Mouse (Mus musculus): ENCODE results near the gene Cenpv. TPM values are rescaled to one million over a fixed set of nuclear protein-coding genes. Genes with fewer than 3 reads are reported as not detected.

Gene Cenpv
- total and polyA plus RNA-seq, 3 experiments: 24.4 to 107 (median 33.6) TPM

DNA sequence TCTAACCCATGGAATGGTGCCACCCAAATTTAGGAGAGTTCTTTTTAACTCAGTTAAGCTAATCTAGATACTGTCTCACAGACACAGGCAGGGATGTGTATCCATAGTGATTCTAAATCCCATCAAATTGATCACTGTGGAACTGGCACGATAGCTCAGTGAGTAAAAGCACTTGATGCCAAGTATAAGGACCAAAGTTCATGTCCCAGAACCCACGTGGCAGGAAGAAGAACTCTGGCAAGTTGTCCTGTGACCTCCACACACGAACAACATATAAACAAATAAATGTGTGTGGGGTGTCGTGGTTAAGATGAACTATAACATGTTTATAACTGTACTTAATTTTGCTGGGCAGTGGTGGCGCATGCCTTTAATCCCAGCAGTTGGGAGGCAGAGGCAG is 59.5 kb downstream of the Cenpv start:
- no peak overlapping the region for H3K4me2 ChIP-seq (ENCODE audit: insufficient read depth, low read depth, poor library complexity, severe bottlenecking)
- TF ChIP-seq CHD1 (IDR thresholded peaks at IDR 0.05; ENCODE audit: low read depth, low read length) (no peak), CTCF (conservative IDR thresholded peaks at IDR 0.05 in 1 of 2, IDR thresholded peaks at IDR 0.05 in 1 of 2; ENCODE audit: low read depth in 2 of 2, low read length in 2 of 2) (no peak), NELFE (IDR thresholded peaks at IDR 0.05; ENCODE audit: low read depth, low read length) (no peak), MAX (IDR thresholded peaks at IDR 0.05; ENCODE audit: low read length) (no peak), PAX5 (IDR thresholded peaks at IDR 0.05; ENCODE audit: low read length) (no peak), CHD2 (IDR thresholded peaks at IDR 0.05; ENCODE audit: low read length) (no peak)
- peaks cover 0 to 7% of the 10 kb centered on the region in 2 experiments for H3K36me3 ChIP-seq (replicated peaks in 1 of 2; ENCODE audit: control insufficient read depth in 1 of 2, insufficient read depth in 1 of 2, low read length in 1 of 2)
- no peak overlapping the region for H3K4me3 ChIP-seq (replicated peaks in 1 of 3; ENCODE audit: low read depth in 2 of 3, low read length in 2 of 3, poor library complexity in 1 of 3)
- no peak overlapping the region for H3K27ac ChIP-seq (ENCODE audit: insufficient read depth, low read depth)
- dilution Hi-C loops (cut with MboI; ENCODE audit: extremely low pct_ligation_motif_present, extremely low pct_unique_long_range_greater_than_20kb, low sequenced_read_pairs) (no loop called here), in situ Hi-C loops (cut with MboI; ENCODE audit: low pct_ligation_motif_present, low pct_unique_long_range_greater_than_20kb, low sequenced_read_pairs) (no loop called here)
- H3K9ac ChIP-seq (ENCODE audit: insufficient read depth, low read depth): no peak overlapping the region
- H3K79me2 ChIP-seq (replicated peaks; ENCODE audit: control insufficient read depth, extremely low read depth, insufficient read depth, poor library complexity, severe bottlenecking): no peaks in the 10 kb centered on the region
- H3K4me1 ChIP-seq (ENCODE audit: control insufficient read depth in 1 of 2, insufficient read depth in 2 of 2): peaks cover 0 to 9% of the 10 kb centered on the region in 2 experiments; a peak in 2 of 4 replicates
- DNase-seq (ENCODE audit: extremely low read depth): no peak
- no peaks in the 10 kb centered on the region for H3K9me3 ChIP-seq (replicated peaks; ENCODE audit: low read length)
- H3K27me3 ChIP-seq (replicated peaks): no peaks in the 10 kb centered on the region

DNA sequence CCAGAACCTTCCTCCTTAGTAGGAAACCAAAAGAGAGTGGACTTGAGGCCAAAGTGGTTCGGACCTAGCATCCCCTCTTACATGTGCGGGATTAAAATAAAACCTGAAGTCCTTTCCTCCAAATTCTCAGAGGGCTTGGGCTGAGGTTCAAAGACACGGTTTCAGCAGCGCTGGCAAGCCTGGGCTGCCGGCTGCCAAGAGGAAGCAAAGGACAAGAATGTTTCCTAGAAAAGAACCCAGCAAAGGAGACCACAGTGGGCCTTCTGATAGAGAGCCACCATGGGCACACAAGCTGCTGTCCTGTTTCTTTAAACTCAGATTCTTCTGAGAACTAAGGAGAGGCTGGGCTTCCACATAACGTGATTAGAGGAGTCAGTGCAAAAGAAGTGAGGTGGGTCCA is 60.1 kb downstream of the Cenpv start:
- TF ChIP-seq CHD1 (IDR thresholded peaks at IDR 0.05; ENCODE audit: low read depth, low read length): no peak
- TF ChIP-seq ELF1 (IDR thresholded peaks at IDR 0.05; ENCODE audit: low read depth, low read length): no peak
- no peak for TF ChIP-seq JUN (IDR thresholded peaks at IDR 0.05; ENCODE audit: insufficient read depth, low read depth, low read length)
- no peak for TF ChIP-seq MAX (IDR thresholded peaks at IDR 0.05; ENCODE audit: low read length)
- no peak for TF ChIP-seq PAX5 (IDR thresholded peaks at IDR 0.05; ENCODE audit: low read length)
- no peak for TF ChIP-seq MAFK (IDR thresholded peaks at IDR 0.05; ENCODE audit: insufficient replicate concordance, low read length)
- TF ChIP-seq RCOR1 (conservative IDR thresholded peaks at IDR 0.05; ENCODE audit: low read depth, low read length): no peak
- no peak for TF ChIP-seq POLR2AphosphoS2 (IDR thresholded peaks at IDR 0.05; ENCODE audit: low read depth, low read length)
- no peak for TF ChIP-seq ZMIZ1 (IDR thresholded peaks at IDR 0.05; ENCODE audit: low read depth, low read length)
- no peak for DNase-seq (ENCODE audit: extremely low read depth)
- peaks cover 0 to 9% of the 10 kb centered on the region in 2 experiments; a peak in 2 of 4 replicates for H3K4me1 ChIP-seq (ENCODE audit: control insufficient read depth in 1 of 2, insufficient read depth in 2 of 2)
- no peak overlapping the region for H3K4me2 ChIP-seq (ENCODE audit: insufficient read depth, low read depth, poor library complexity, severe bottlenecking)
- H3K36me3 ChIP-seq (replicated peaks in 1 of 2; ENCODE audit: control insufficient read depth in 1 of 2, insufficient read depth in 1 of 2, low read length in 1 of 2): peaks cover 0 to 8% of the 10 kb centered on the region in 2 experiments
- no peak overlapping the region for H3K9ac ChIP-seq (ENCODE audit: insufficient read depth, low read depth)
- in situ Hi-C loops (cut with MboI; ENCODE audit: low pct_ligation_motif_present, low pct_unique_long_range_greater_than_20kb, low sequenced_read_pairs): no loop called here
- dilution Hi-C loops (cut with MboI; ENCODE audit: extremely low pct_ligation_motif_present, extremely low pct_unique_long_range_greater_than_20kb, low sequenced_read_pairs): no loop called here
- H3K27me3 ChIP-seq (replicated peaks): no peaks in the 10 kb centered on the region
- H3K79me2 ChIP-seq (replicated peaks; ENCODE audit: control insufficient read depth, extremely low read depth, insufficient read depth, poor library complexity, severe bottlenecking): no peaks in the 10 kb centered on the region
- no peak overlapping the region for H3K4me3 ChIP-seq (replicated peaks in 1 of 3; ENCODE audit: low read depth in 2 of 3, low read length in 2 of 3, poor library complexity in 1 of 3)
- no peaks in the 10 kb centered on the region for H3K9me3 ChIP-seq (replicated peaks; ENCODE audit: low read length)
- no peak overlapping the region for H3K27ac ChIP-seq (ENCODE audit: insufficient read depth, low read depth)

- in situ Hi-C loops (cut with MboI; ENCODE audit: low pct_ligation_motif_present, low pct_unique_long_range_greater_than_20kb, low sequenced_read_pairs): no loop called here
- TF ChIP-seq CHD2 (IDR thresholded peaks at IDR 0.05; ENCODE audit: low read length): no peak
- TF ChIP-seq ELF1 (IDR thresholded peaks at IDR 0.05; ENCODE audit: low read depth, low read length): no peak
- TF ChIP-seq UBTF (IDR thresholded peaks at IDR 0.05; ENCODE audit: low read depth, low read length): no peak
Measured at GRCm38 (mm10) chr11:62476156-62476555, 62.9 kb downstream of the Cenpv start.

More at GRCm38 (mm10) chr11:62476156-62476555, 62.9 kb downstream of the Cenpv start:
- Histone ChIP-seq H3K9me3 (replicated peaks; ENCODE audit: low read length) (no peaks in the 10 kb centered on the region), H3K9ac (ENCODE audit: insufficient read depth, low read depth) (no peak overlapping the region), H3K4me2 (ENCODE audit: insufficient read depth, low read depth, poor library complexity, severe bottlenecking) (no peak overlapping the region), H3K79me2 (replicated peaks; ENCODE audit: control insufficient read depth, extremely low read depth, insufficient read depth, poor library complexity, severe bottlenecking) (peaks cover 3% of the 10 kb centered on the region; the same call in 1 of the 2 replicates), H3K4me3 (replicated peaks in 1 of 3; ENCODE audit: low read depth in 2 of 3, low read length in 2 of 3, poor library complexity in 1 of 3) (no peak overlapping the region), H3K36me3 (replicated peaks in 1 of 2; ENCODE audit: control insufficient read depth in 1 of 2, insufficient read depth in 1 of 2, low read length in 1 of 2) (peaks cover 0 to 10% of the 10 kb centered on the region in 2 experiments), H3K27ac (ENCODE audit: insufficient read depth, low read depth) (no peak overlapping the region), H3K4me1 (ENCODE audit: control insufficient read depth in 1 of 2, insufficient read depth in 2 of 2) (peaks cover 2 to 9% of the 10 kb centered on the region in 2 experiments; a peak in 2 of 4 replicates), H3K27me3 (replicated peaks) (no peaks in the 10 kb centered on the region)
- DNase-seq (ENCODE audit: extremely low read depth): no peak
- dilution Hi-C loops (cut with MboI; ENCODE audit: extremely low pct_ligation_motif_present, extremely low pct_unique_long_range_greater_than_20kb, low sequenced_read_pairs): no loop called here

Other genes starting within 250 kb of the Cenpv start
- 5.2 and 5.6 TPM in 2 replicates for gene Pigl, start 80.8 kb downstream of the Cenpv start, total RNA-seq (2012; rRNA removed)
- gene Pigl, start 80.8 kb downstream of the Cenpv start, total RNA-seq (2014; rRNA removed): 3.0 and 4.4 TPM in 2 replicates
- gene Pigl, start 80.8 kb downstream of the Cenpv start, polyA plus RNA-seq (2012; ENCODE audit: insufficient read length, low read depth): 7.6 and 9.1 TPM in 2 replicates
- gene Ncor1, start 80.7 kb downstream of the Cenpv start, total RNA-seq (2012; rRNA removed): 83.8 and 93.7 TPM in 2 replicates
- 69.3 and 76.3 TPM in 2 replicates for gene Ncor1, start 80.7 kb downstream of the Cenpv start, total RNA-seq (2014; rRNA removed)
- gene Ncor1, start 80.7 kb downstream of the Cenpv start, polyA plus RNA-seq (2012; ENCODE audit: insufficient read length, low read depth): 171 and 232 TPM in 2 replicates
- gene Ubb, start 11.9 kb upstream of the Cenpv start, total RNA-seq (2012; rRNA removed): 2,030 and 2,098 TPM in 2 replicates
- gene Ubb, start 11.9 kb upstream of the Cenpv start, total RNA-seq (2014; rRNA removed): 929 and 1,092 TPM in 2 replicates
- gene Ubb, start 11.9 kb upstream of the Cenpv start, polyA plus RNA-seq (2012; ENCODE audit: insufficient read length, low read depth): 1,487 and 1,562 TPM in 2 replicates
- gene Trpv2, start 35.2 kb upstream of the Cenpv start, total RNA-seq (2012; rRNA removed): 58.7 and 59.3 TPM in 2 replicates
- 36.0 and 39.2 TPM in 2 replicates for gene Trpv2, start 35.2 kb upstream of the Cenpv start, total RNA-seq (2014; rRNA removed)
- 42.3 and 46.2 TPM in 2 replicates for gene Trpv2, start 35.2 kb upstream of the Cenpv start, polyA plus RNA-seq (2012; ENCODE audit: insufficient read length, low read depth)
- gene Lrrc75a, start 109.3 kb upstream of the Cenpv start, total RNA-seq (2012; rRNA removed): 2.9 and 12.6 TPM in 2 replicates
- gene Lrrc75a, start 109.3 kb upstream of the Cenpv start, total RNA-seq (2014; rRNA removed): 1.3 and 1.6 TPM in 2 replicates
- 1.8 and 2.7 TPM in 2 replicates for gene Lrrc75a, start 109.3 kb upstream of the Cenpv start, polyA plus RNA-seq (2012; ENCODE audit: insufficient read length, low read depth)
- gene Mmgt2, start 109.4 kb upstream of the Cenpv start, total RNA-seq (2012; rRNA removed): 47.9 and 60.7 TPM in 2 replicates
- gene Mmgt2, start 109.4 kb upstream of the Cenpv start, total RNA-seq (2014; rRNA removed): 41.2 and 49.2 TPM in 2 replicates
- gene Mmgt2, start 109.4 kb upstream of the Cenpv start, polyA plus RNA-seq (2012; ENCODE audit: insufficient read length, low read depth): 61.4 and 65.9 TPM in 2 replicates
- gene Zfp287, start 192.6 kb upstream of the Cenpv start, total RNA-seq (2012; rRNA removed): 6.2 and 7.3 TPM in 2 replicates
- gene Zfp287, start 192.6 kb upstream of the Cenpv start, total RNA-seq (2014; rRNA removed): 4.6 and 4.8 TPM in 2 replicates
- gene Zfp287, start 192.6 kb upstream of the Cenpv start, polyA plus RNA-seq (2012; ENCODE audit: insufficient read length, low read depth): 5.7 TPM in 2 replicates
- not detected in 2 replicates for gene Gm10428, start 213.8 kb upstream of the Cenpv start, total RNA-seq (2012; rRNA removed)
- gene Gm10428, start 213.8 kb upstream of the Cenpv start, total RNA-seq (2014; rRNA removed): not detected in 2 replicates
- gene Gm10428, start 213.8 kb upstream of the Cenpv start, polyA plus RNA-seq (2012; ENCODE audit: insufficient read length, low read depth): not detected in 2 replicates

Measured in CH12.LX (cell line).